Mouse (Mus musculus) lung, postnatal 14 days (tissue): ENCODE data around the gene Baz1a.
"Not testable (repeated sequence)": the region's sequence is repeated elsewhere in the genome, so short reads cannot be mapped to it uniquely, and the experiment has no call there.

Experiments used
- DNase-seq: peaks from one replicate; pipeline ENCODE4 v3.0.0; 2021

The Baz1a gene

GRCm38 (mm10) chr12:54969033-54969432 lies 45.1 kb downstream of the Baz1a start:
- no peak for DNase-seq

- DNase-seq = no peak
These were observed 48.5 kb downstream of the Baz1a start for GRCm38 (mm10) chr12:54965532-54966160.

GRCm38 (mm10) chr12:54959569-54959968 lies 54.6 kb downstream of the Baz1a start:
- DNase-seq = peak; percentile 19

GRCm38 (mm10) chr12:54956974-54957373 lies 57.2 kb downstream of the Baz1a start:
- no peak for DNase-seq

- no peak for DNase-seq
These were observed 57.7 kb downstream of the Baz1a start for GRCm38 (mm10) chr12:54956457-54956856.

GRCm38 (mm10) chr12:54946116-54946515 lies 68.0 kb downstream of the Baz1a start:
- DNase-seq = no peak

GRCm38 (mm10) chr12:54942586-54943157 lies 71.5 kb downstream of the Baz1a start:
- DNase-seq = not testable (repeated sequence)

- not testable (repeated sequence) for DNase-seq
These were observed 76.4 kb downstream of the Baz1a start for GRCm38 (mm10) chr12:54937581-54938343.

- DNase-seq = no peak
These were observed 103.8 kb downstream of the Baz1a start for GRCm38 (mm10) chr12:54910387-54910786.

GRCm38 (mm10) chr12:54892559-54892958 lies 121.6 kb downstream of the Baz1a start:
- DNase-seq = not testable (repeated sequence)

GRCm38 (mm10) chr12:54890426-54890825 lies 123.7 kb downstream of the Baz1a start:
- no peak for DNase-seq

- DNase-seq = no peak
These were observed 126.5 kb downstream of the Baz1a start for GRCm38 (mm10) chr12:54887580-54888127.

- peak; percentile 76 for DNase-seq
These were observed 134.5 kb downstream of the Baz1a start for GRCm38 (mm10) chr12:54879630-54880029.

- no peak for DNase-seq
These were observed 134.9 kb downstream of the Baz1a start for GRCm38 (mm10) chr12:54879211-54879610.

- DNase-seq = no peak
These were observed 136.3 kb downstream of the Baz1a start for GRCm38 (mm10) chr12:54877875-54878274.

- DNase-seq = no peak
These were observed 137.3 kb downstream of the Baz1a start for GRCm38 (mm10) chr12:54876879-54877278.

- DNase-seq = peak; percentile 14
These were observed 139.4 kb downstream of the Baz1a start for GRCm38 (mm10) chr12:54874711-54875110.

- DNase-seq = peak; percentile 81
These were observed 151.3 kb downstream of the Baz1a start, which contains the start of gene Cfl2 for GRCm38 (mm10) chr12:54862606-54863535. Cfl2 (minus strand) TSS chr12:54862877.

GRCm38 (mm10) chr12:54861991-54862605 lies 152.1 kb downstream of the Baz1a start:
- DNase-seq = peak; percentile 59

- no peak for DNase-seq
These were observed 154.6 kb downstream of the Baz1a start for GRCm38 (mm10) chr12:54859531-54859930.

- no peak for DNase-seq
These were observed 163.6 kb downstream of the Baz1a start for GRCm38 (mm10) chr12:54850551-54850950.

- no peak for DNase-seq
These were observed 169.7 kb downstream of the Baz1a start for GRCm38 (mm10) chr12:54844415-54844814.
